Mouse (Mus musculus): ENCODE measurements around the gene Shmt2. TPM values are rescaled to one million over a fixed set of nuclear protein-coding genes. Genes with fewer than 3 reads are reported as not detected.

The Shmt2 gene
- polyA plus RNA-seq, 1 experiment from 2014 or later = 112 TPM

DNA sequence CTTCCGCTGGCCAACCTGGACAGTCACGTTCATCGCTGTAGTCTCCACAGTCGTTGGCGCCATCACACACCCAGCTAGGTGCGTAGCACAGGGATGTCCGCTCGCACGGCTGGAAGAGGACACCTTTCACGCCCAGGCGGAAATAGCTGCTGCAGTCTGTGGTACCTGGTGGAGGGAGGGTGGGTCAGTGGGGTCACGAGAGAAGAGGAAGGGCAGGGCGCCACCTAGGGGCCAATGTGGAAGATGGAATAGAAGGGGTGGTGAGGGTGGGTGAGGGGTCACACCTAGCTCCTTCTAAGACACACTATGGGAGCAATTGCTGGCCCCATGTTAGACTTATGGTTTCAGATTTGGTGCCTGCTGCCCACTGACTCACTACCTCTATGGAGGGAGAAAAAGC is 35.2 kb upstream of the Shmt2 start:
- no peak overlapping the region for H3K27ac ChIP-seq (ENCODE audit: low read depth, low read length)
- WGBS = 93% methylated on average over 13 of the region's 13 CpGs
- peaks cover 37% of the 10 kb centered on the region for H3K36me3 ChIP-seq (ENCODE audit: control insufficient read depth, insufficient read depth, low read length)
- no peaks in the 10 kb centered on the region for H3K27me3 ChIP-seq (ENCODE audit: control insufficient read depth, insufficient read depth, low read length)
- no peak overlapping the region for H3K4me3 ChIP-seq (ENCODE audit: low read depth, low read length)
- H3K4me1 ChIP-seq (replicated peaks; ENCODE audit: control insufficient read depth, insufficient read depth, low read length) = no peaks in the 10 kb centered on the region
- ATAC-seq (replicated peaks; ENCODE audit: low FRiP score) (no peak), DNase-seq (ENCODE audit: low spot score) (no peak)
- no peaks in the 10 kb centered on the region for H3K9me3 ChIP-seq (ENCODE audit: control insufficient read depth, low read length)
- H3K9ac ChIP-seq (ENCODE audit: low read length) = no peak overlapping the region
- H3K4me2 ChIP-seq (ENCODE audit: low read depth, low read length, severe bottlenecking) = no peak overlapping the region

DNA sequence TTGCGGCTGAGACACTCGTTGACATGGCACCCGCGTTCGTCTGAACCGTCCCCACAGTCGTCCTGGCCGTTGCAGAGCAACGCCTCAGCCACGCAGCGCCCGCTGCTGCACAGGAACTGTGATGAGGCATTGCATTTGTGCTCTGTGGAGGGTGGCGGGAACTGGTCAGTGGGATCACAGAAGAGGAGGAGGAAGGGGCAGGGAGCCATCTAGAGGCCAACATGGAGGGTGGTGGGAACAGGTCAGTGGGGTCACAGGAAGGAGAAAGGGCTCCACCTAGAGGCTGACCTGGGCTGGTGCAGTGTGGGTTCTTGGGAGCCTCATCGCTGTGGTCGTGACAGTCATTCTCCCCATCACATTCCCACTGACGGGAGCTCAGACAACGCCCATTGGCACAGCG is 33.5 kb upstream of the Shmt2 start:
- no peaks in the 10 kb centered on the region for H3K4me1 ChIP-seq (replicated peaks; ENCODE audit: control insufficient read depth, insufficient read depth, low read length)
- no peak overlapping the region for H3K4me2 ChIP-seq (ENCODE audit: low read depth, low read length, severe bottlenecking)
- H3K9ac ChIP-seq (ENCODE audit: low read length) = no peak overlapping the region
- ATAC-seq (replicated peaks; ENCODE audit: low FRiP score) = no peak
- peaks cover 38% of the 10 kb centered on the region for H3K36me3 ChIP-seq (ENCODE audit: control insufficient read depth, insufficient read depth, low read length)
- no peaks in the 10 kb centered on the region for H3K27me3 ChIP-seq (ENCODE audit: control insufficient read depth, insufficient read depth, low read length)
- no peak overlapping the region for H3K4me3 ChIP-seq (ENCODE audit: low read depth, low read length)
- 73% methylated on average over 18 of the region's 18 CpGs for WGBS
- no peak overlapping the region for H3K27ac ChIP-seq (ENCODE audit: low read depth, low read length)
- no peaks in the 10 kb centered on the region for H3K9me3 ChIP-seq (ENCODE audit: control insufficient read depth, low read length)
- no peak for DNase-seq (ENCODE audit: low spot score)

DNA sequence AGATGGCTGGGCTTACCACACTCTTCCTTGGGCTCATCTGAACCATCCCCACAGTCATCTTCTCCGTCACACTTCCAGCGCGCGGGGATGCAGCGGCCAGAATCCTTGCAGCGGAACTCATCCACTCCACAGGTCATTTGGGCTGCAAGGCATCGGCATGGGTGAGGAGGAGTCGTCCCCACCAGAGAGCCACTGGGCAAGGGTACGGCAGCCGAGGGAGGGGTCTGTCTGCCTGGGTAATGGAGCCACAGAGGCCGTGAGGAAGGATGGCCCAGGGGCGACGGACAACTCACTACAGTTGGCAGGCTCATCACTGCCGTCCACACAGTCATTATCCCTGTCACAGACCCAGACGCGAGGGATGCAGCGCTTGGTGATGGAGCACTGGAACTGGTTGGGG is 27.6 kb upstream of the Shmt2 start:
- Histone ChIP-seq H3K27ac (ENCODE audit: low read depth, low read length) (no peak overlapping the region), H3K27me3 (ENCODE audit: control insufficient read depth, insufficient read depth, low read length) (no peaks in the 10 kb centered on the region), H3K4me3 (ENCODE audit: low read depth, low read length) (no peak overlapping the region), H3K9me3 (ENCODE audit: control insufficient read depth, low read length) (no peaks in the 10 kb centered on the region), H3K9ac (ENCODE audit: low read length) (no peak overlapping the region), H3K4me1 (replicated peaks; ENCODE audit: control insufficient read depth, insufficient read depth, low read length) (no peaks in the 10 kb centered on the region), H3K4me2 (ENCODE audit: low read depth, low read length, severe bottlenecking) (no peak overlapping the region), H3K36me3 (ENCODE audit: control insufficient read depth, insufficient read depth, low read length) (peaks cover 22% of the 10 kb centered on the region)
- WGBS = 94% methylated on average over 17 of the region's 17 CpGs
- DNase-seq (ENCODE audit: low spot score) (no peak), ATAC-seq (replicated peaks; ENCODE audit: low FRiP score) (no peak)

DNA sequence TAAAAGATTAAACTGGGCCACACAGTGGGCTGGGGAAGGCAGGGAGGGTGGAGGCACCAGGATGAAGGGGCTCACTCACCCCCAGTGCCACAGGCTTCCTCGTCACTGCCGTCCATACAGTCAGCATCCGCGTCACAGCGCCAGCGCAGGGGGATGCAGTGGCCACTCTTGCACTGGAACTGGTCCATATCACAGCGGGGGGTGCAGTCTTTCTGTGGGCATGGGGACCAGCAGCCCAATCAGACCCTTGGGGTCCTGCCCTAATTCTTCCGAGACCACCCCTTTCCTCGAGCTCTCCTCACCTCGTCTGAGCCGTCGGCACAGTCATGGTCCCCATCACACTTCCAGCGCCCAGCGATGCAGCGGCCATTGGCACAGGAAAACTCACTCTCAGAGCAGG is 26.0 kb upstream of the Shmt2 start:
- Histone ChIP-seq H3K27me3 (ENCODE audit: control insufficient read depth, insufficient read depth, low read length) (no peaks in the 10 kb centered on the region), H3K9ac (ENCODE audit: low read length) (no peak overlapping the region), H3K4me2 (ENCODE audit: low read depth, low read length, severe bottlenecking) (no peak overlapping the region), H3K27ac (ENCODE audit: low read depth, low read length) (no peak overlapping the region), H3K4me3 (ENCODE audit: low read depth, low read length) (no peak overlapping the region), H3K9me3 (ENCODE audit: control insufficient read depth, low read length) (no peaks in the 10 kb centered on the region), H3K4me1 (replicated peaks; ENCODE audit: control insufficient read depth, insufficient read depth, low read length) (no peaks in the 10 kb centered on the region), H3K36me3 (ENCODE audit: control insufficient read depth, insufficient read depth, low read length) (peaks cover 18% of the 10 kb centered on the region)
- WGBS = 94% methylated on average over 15 of the region's 15 CpGs
- ATAC-seq (replicated peaks; ENCODE audit: low FRiP score) (no peak), DNase-seq (ENCODE audit: low spot score) (no peak)

DNA sequence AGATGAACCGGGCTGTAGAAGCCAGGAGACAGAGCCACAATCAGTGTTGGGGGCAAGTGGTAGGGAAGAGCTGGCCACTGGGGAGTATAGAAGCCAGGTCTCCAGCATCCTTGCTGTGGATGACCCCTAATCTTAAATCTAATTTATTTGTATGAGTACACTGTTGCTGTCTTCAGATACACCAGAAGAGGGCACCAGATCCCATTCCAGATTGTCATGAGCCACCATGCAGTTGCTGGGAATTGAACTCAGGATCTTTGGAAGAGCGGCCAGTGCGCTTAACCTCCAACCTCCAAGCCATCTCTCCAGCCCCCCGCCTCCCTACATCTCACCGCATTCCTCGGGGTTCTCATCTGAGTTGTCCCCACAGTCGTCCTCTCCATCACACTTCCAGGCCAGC is 24.3 kb upstream of the Shmt2 start:
- H3K4me2 ChIP-seq (ENCODE audit: low read depth, low read length, severe bottlenecking) = no peak overlapping the region
- DNase-seq (ENCODE audit: low spot score) = no peak
- H3K9ac ChIP-seq (ENCODE audit: low read length) = no peak overlapping the region
- no peaks in the 10 kb centered on the region for H3K4me1 ChIP-seq (replicated peaks; ENCODE audit: control insufficient read depth, insufficient read depth, low read length)
- H3K27me3 ChIP-seq (ENCODE audit: control insufficient read depth, insufficient read depth, low read length) = no peaks in the 10 kb centered on the region
- 89% methylated on average over 7 of the region's 7 CpGs for WGBS
- no peak overlapping the region for H3K4me3 ChIP-seq (ENCODE audit: low read depth, low read length)
- ATAC-seq (replicated peaks; ENCODE audit: low FRiP score) = no peak
- no peak overlapping the region for H3K27ac ChIP-seq (ENCODE audit: low read depth, low read length)
- no peaks in the 10 kb centered on the region for H3K9me3 ChIP-seq (ENCODE audit: control insufficient read depth, low read length)
- peaks cover 11% of the 10 kb centered on the region for H3K36me3 ChIP-seq (ENCODE audit: control insufficient read depth, insufficient read depth, low read length)

DNA sequence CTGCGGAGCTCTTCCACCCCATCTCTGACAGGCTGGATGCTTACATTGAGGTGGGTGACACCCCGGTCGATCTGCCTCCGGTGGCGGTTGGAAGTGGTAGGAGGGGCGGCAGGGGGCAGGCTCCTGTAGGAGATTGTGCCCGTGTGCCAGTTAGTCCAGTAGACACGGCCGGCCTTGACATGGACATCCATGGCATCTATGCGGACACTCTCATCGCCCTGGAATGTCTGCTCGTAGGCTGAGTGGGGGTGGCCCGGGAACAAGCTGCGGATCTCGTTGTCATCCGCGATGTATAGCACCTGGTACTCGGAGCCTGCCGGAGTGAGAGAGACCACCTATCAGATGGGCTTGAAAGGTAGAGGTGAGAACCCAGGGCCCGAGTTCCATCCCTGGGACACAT is 22.1 kb upstream of the Shmt2 start:
- no peak overlapping the region for H3K9ac ChIP-seq (ENCODE audit: low read length)
- peaks cover 5% of the 10 kb centered on the region for H3K36me3 ChIP-seq (ENCODE audit: control insufficient read depth, insufficient read depth, low read length)
- DNase-seq (ENCODE audit: low spot score) = no peak
- H3K4me2 ChIP-seq (ENCODE audit: low read depth, low read length, severe bottlenecking) = no peak overlapping the region
- H3K27ac ChIP-seq (ENCODE audit: low read depth, low read length) = no peak overlapping the region
- H3K4me1 ChIP-seq (replicated peaks; ENCODE audit: control insufficient read depth, insufficient read depth, low read length) = no peaks in the 10 kb centered on the region
- WGBS = 95% methylated on average over 20 of the region's 20 CpGs
- no peak for ATAC-seq (replicated peaks; ENCODE audit: low FRiP score)
- H3K27me3 ChIP-seq (ENCODE audit: control insufficient read depth, insufficient read depth, low read length) = no peaks in the 10 kb centered on the region
- H3K4me3 ChIP-seq (ENCODE audit: low read depth, low read length) = no peak overlapping the region
- H3K9me3 ChIP-seq (ENCODE audit: control insufficient read depth, low read length) = no peaks in the 10 kb centered on the region

DNA sequence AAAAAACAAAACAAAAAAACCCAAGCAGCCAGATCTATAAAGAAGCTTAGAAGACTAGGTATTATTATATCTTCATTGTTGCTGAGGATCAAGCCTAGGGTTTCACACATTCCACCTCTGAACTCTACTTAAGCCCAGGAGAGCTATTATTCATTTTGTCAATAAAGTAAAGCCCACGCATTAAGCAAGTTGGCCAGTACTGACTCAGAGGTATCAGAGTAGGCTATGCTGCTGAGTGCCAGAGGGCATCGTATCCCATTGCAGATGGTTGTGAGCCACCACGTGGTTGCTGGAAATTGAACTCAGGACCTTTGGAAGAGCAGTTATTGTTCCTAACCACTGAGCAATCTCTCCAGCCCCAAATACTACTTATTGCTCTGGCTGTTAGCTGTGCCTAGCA is 21.7 kb upstream of the Shmt2 start:
- no peak overlapping the region for H3K4me2 ChIP-seq (ENCODE audit: low read depth, low read length, severe bottlenecking)
- H3K27ac ChIP-seq (ENCODE audit: low read depth, low read length) = no peak overlapping the region
- H3K36me3 ChIP-seq (ENCODE audit: control insufficient read depth, insufficient read depth, low read length) = peaks cover 3% of the 10 kb centered on the region
- H3K9me3 ChIP-seq (ENCODE audit: control insufficient read depth, low read length) = no peaks in the 10 kb centered on the region
- no peaks in the 10 kb centered on the region for H3K27me3 ChIP-seq (ENCODE audit: control insufficient read depth, insufficient read depth, low read length)
- ATAC-seq (replicated peaks; ENCODE audit: low FRiP score) = no peak
- DNase-seq (ENCODE audit: low spot score) = no peak
- 86% methylated on average over 3 of the region's 3 CpGs for WGBS
- no peak overlapping the region for H3K9ac ChIP-seq (ENCODE audit: low read length)
- no peak overlapping the region for H3K4me3 ChIP-seq (ENCODE audit: low read depth, low read length)
- no peaks in the 10 kb centered on the region for H3K4me1 ChIP-seq (replicated peaks; ENCODE audit: control insufficient read depth, insufficient read depth, low read length)

DNA sequence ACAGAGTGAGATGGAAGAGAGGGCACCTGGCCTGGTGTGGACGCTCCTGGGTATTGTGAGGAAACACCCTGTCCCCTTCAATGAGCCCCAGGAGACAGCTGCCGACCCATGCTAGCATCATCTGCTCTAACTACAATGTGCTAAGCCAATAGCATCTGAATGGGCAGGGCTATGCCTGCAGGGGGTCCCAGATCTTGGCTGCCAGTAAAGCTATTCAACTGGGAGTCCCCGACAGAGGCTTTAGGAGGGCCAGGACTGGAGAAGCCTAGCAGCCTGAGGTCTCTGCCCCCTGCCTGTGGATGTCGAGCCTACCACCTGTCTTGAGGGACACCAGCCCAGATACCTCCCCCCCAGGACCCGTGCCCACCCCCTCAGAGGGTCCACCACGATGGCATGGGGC is 20.5 kb upstream of the Shmt2 start:
- H3K4me3 ChIP-seq (ENCODE audit: low read depth, low read length) = no peak overlapping the region
- no peaks in the 10 kb centered on the region for H3K4me1 ChIP-seq (replicated peaks; ENCODE audit: control insufficient read depth, insufficient read depth, low read length)
- H3K9me3 ChIP-seq (ENCODE audit: control insufficient read depth, low read length) = no peaks in the 10 kb centered on the region
- no peaks in the 10 kb centered on the region for H3K27me3 ChIP-seq (ENCODE audit: control insufficient read depth, insufficient read depth, low read length)
- no peak overlapping the region for H3K27ac ChIP-seq (ENCODE audit: low read depth, low read length)
- no peaks in the 10 kb centered on the region; the same call in none of the 2 replicates for H3K36me3 ChIP-seq (ENCODE audit: control insufficient read depth, insufficient read depth, low read length)
- no peak overlapping the region for H3K9ac ChIP-seq (ENCODE audit: low read length)
- WGBS = 52% methylated on average over 6 of the region's 6 CpGs
- ATAC-seq (replicated peaks; ENCODE audit: low FRiP score) (no peak), DNase-seq (ENCODE audit: low spot score) (no peak)
- no peak overlapping the region for H3K4me2 ChIP-seq (ENCODE audit: low read depth, low read length, severe bottlenecking)

DNA sequence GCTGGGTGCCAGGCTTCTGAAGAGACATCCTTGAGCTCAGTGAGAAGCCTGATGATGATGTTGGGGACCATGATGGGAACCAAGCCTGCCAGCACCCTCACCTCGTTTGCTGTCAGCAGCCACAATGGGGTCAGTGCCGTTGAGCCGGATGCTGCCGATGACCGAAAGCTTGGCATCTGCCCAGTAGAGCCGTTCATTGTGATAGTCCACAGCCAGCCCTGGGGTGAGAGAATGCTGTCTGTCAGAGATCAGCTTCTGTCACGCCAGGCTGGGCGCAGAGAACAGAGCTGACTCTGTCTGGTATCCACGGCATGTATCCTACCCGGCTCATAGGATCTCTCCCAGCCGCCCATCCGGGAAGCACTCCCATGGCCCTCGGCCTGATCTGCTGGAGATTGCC is 19.8 kb upstream of the Shmt2 start:
- ATAC-seq (replicated peaks; ENCODE audit: low FRiP score) = no peak
- 85% methylated on average over 13 of the region's 13 CpGs for whole genome bisulfite sequencing

More for the DNA sequence above, 19.8 kb upstream of the Shmt2 start:
- Histone ChIP-seq H3K27me3 (ENCODE audit: control insufficient read depth, insufficient read depth, low read length) (no peaks in the 10 kb centered on the region), H3K4me2 (ENCODE audit: low read depth, low read length, severe bottlenecking) (no peak overlapping the region), H3K27ac (ENCODE audit: low read depth, low read length) (no peak overlapping the region), H3K9me3 (ENCODE audit: control insufficient read depth, low read length) (no peaks in the 10 kb centered on the region), H3K9ac (ENCODE audit: low read length) (no peak overlapping the region), H3K4me3 (ENCODE audit: low read depth, low read length) (no peak overlapping the region), H3K36me3 (ENCODE audit: control insufficient read depth, insufficient read depth, low read length) (no peaks in the 10 kb centered on the region; the same call in none of the 2 replicates), H3K4me1 (replicated peaks; ENCODE audit: control insufficient read depth, insufficient read depth, low read length) (no peaks in the 10 kb centered on the region)
- no peak for DNase-seq (ENCODE audit: low spot score)
